Mouse (Mus musculus) myocyte (in vitro differentiated cells): Measurements from ENCODE around the gene Abca13. TPM values are rescaled to one million over a fixed set of nuclear protein-coding genes. Genes with fewer than 3 reads are reported as not detected.
"Not testable (repeated sequence)": the region's sequence is repeated elsewhere in the genome, so short reads cannot be mapped to it uniquely, and the experiment has no call there.

Source experiments
- H3K27me3 ChIP-seq: one replicate; pipeline ENCODE4 v1.6.1; 2011; ENCODE audit not compliant: control insufficient read depth, insufficient read depth, insufficient read length
- H3K36me3 ChIP-seq: one replicate; pipeline ENCODE4 v1.6.1; 2011; ENCODE audit not compliant: control insufficient read depth, insufficient read depth
- H3K4me2 ChIP-seq: one replicate; pipeline ENCODE4 v1.6.1; 2011; ENCODE audit warnings: low read depth, control low read depth
- H3K4me3 ChIP-seq: one replicate; pipeline ENCODE4 v1.5.1; 2011; ENCODE audit warnings: mild to moderate bottlenecking, control low read depth, moderate library complexity
- H3K79me2 ChIP-seq: one replicate; pipeline ENCODE4 v1.6.1; 2011; ENCODE audit not compliant: control insufficient read depth, insufficient read depth
- H3ac ChIP-seq: one replicate; pipeline ENCODE4 v1.6.1; 2011; ENCODE audit not compliant: control insufficient read depth, insufficient read length
- CEBPB ChIP-seq: IDR thresholded peaks from 2 replicates; pipeline ENCODE4 v1.6.1; 2011; ENCODE audit warnings: mild to moderate bottlenecking, moderate library complexity; ENCODE audit not compliant: poor library complexity, insufficient read depth, severe bottlenecking
- E2F4 ChIP-seq: IDR thresholded peaks from one replicate; pipeline ENCODE4 v1.6.1; 2011; ENCODE audit warnings: mild to moderate bottlenecking, control low read depth, moderate library complexity; ENCODE audit not compliant: insufficient read depth
- MAX ChIP-seq: IDR thresholded peaks from one replicate; pipeline ENCODE4 v1.6.1; 2011; ENCODE audit warnings: low read depth, mild to moderate bottlenecking, control low read depth
- MYOD1 ChIP-seq, 3 experiments: IDR thresholded peaks; one replicate each; pipeline ENCODE4 v1.6.1; 2011; ENCODE audit warnings: control low read depth in 2 of 3, low read depth in 2 of 3, mild to moderate bottlenecking in 2 of 3, moderate library complexity in 1 of 3; ENCODE audit not compliant: insufficient read length in 2 of 3, control insufficient read depth in 1 of 3
- MYOG ChIP-seq, 3 experiments: IDR thresholded peaks; one replicate each; pipeline ENCODE4 v1.6.1; 2011; ENCODE audit warnings: control low read depth in 2 of 3, low read depth in 2 of 3, mild to moderate bottlenecking in 2 of 3; ENCODE audit not compliant: insufficient read length in 2 of 3, control insufficient read depth in 1 of 3, insufficient read depth in 1 of 3
- POLR2A ChIP-seq: IDR thresholded peaks from one replicate; pipeline ENCODE4 v1.6.1; 2011; ENCODE audit warnings: low read depth, mild to moderate bottlenecking, control low read depth, moderate library complexity; ENCODE audit not compliant: insufficient read length
- POLR2AphosphoS2 ChIP-seq: IDR thresholded peaks from one replicate; pipeline ENCODE4 v1.6.1; 2011; ENCODE audit warnings: low read depth, control low read depth; ENCODE audit not compliant: insufficient read length
- REST ChIP-seq: IDR thresholded peaks from one replicate; pipeline ENCODE4 v1.6.1; 2011; ENCODE audit warnings: mild to moderate bottlenecking, control low read depth, moderate library complexity; ENCODE audit not compliant: insufficient read depth, insufficient read length
- SRF ChIP-seq: IDR thresholded peaks from one replicate; pipeline ENCODE4 v1.6.1; 2011; ENCODE audit warnings: low read depth; ENCODE audit not compliant: control insufficient read depth, insufficient read length
- TCF12 ChIP-seq: IDR thresholded peaks from one replicate; pipeline ENCODE4 v1.6.1; 2011; ENCODE audit warnings: mild to moderate bottlenecking, control low read depth; ENCODE audit not compliant: poor library complexity, insufficient read depth, severe bottlenecking
- TCF3 ChIP-seq: IDR thresholded peaks from one replicate; pipeline ENCODE4 v1.6.1; 2011; ENCODE audit warnings: low read depth, control low read depth; ENCODE audit not compliant: insufficient read length
- USF1 ChIP-seq: IDR thresholded peaks from one replicate; pipeline ENCODE4 v1.6.1; 2011; ENCODE audit warnings: low read depth, mild to moderate bottlenecking, control low read depth, moderate library complexity
- polyA plus RNA-seq: library from polyadenylated mRNA; unstranded; fragments of >200 nt; fragmentation: generic; extraction: Trizol; gene quantifications from one replicate; pipeline ENCODE4 v1.2.1, GENCODE M21; 2012; ENCODE audit warnings: missing spikeins

The Abca13 gene
- polyA plus RNA-seq, 1 experiment = 0.05 TPM

DNA sequence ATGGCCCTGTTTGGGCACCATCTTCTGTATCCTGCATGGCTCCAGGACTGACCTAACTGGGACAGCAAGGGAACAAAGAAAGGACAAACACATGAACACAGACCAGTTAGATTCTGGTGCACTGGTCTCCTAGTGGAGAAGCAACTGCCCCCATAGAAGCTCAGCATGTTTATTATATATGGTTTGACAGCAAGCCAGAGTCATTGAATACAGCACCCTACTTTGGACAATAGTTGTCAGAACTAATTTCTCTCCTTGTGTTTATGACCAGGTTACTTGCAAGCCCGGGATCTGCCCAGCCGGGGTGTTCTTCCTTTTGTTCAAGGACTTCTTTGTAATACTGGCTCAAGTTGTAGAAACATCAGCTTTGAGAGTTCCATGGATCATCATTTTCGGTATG lies 28.8 kb downstream of the Abca13 start:
- Histone ChIP-seq H3K27me3 (no peaks in the 10 kb centered on the region), H3ac (no peak overlapping the region), H3K79me2 (no peaks in the 10 kb centered on the region), H3K4me3 (no peak overlapping the region), H3K36me3 (no peaks in the 10 kb centered on the region), H3K4me2 (no peak overlapping the region)
- TF ChIP-seq MAX (no peak), POLR2A (no peak), USF1 (no peak), SRF (no peak), TCF3 (no peak), MYOG (IDR thresholded peaks at IDR 0.05; ENCODE audit: control insufficient read depth in 1 of 3, insufficient read depth in 1 of 3, insufficient read length in 2 of 3, low read depth in 2 of 3) (no peak), REST (no peak), TCF12 (no peak), CEBPB (no peak), MYOD1 (IDR thresholded peaks at IDR 0.05; ENCODE audit: control insufficient read depth in 1 of 3, insufficient read length in 2 of 3, low read depth in 2 of 3) (no peak), E2F4 (no peak), POLR2AphosphoS2 (no peak)

DNA sequence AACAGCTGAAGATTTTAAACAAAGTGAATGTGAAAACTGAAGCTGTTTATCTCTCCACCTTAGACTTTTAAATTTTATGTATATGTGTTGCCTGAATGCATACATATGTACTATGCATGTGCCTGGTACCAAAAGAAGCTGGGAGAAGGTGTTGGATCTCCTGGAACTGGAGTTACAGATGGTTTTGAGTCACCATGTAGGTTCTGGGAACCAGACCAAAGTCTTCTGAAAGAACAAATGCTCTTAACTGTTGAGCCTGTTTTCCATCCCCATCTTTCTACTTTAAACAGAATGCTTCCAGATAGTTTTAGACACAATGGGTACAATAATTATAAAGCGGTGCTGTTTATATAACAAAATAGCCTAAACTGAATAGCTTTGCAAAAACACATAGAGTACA lies 29.9 kb downstream of the Abca13 start:
- Histone ChIP-seq H3K27me3 (no peaks in the 10 kb centered on the region), H3K4me2 (no peak overlapping the region), H3ac (no peak overlapping the region), H3K4me3 (no peak overlapping the region), H3K79me2 (no peaks in the 10 kb centered on the region), H3K36me3 (no peaks in the 10 kb centered on the region)
- TF ChIP-seq POLR2A = no peak
- no peak for TF ChIP-seq TCF3
- no peak for TF ChIP-seq MYOD1 (IDR thresholded peaks at IDR 0.05; ENCODE audit: control insufficient read depth in 1 of 3, insufficient read length in 2 of 3, low read depth in 2 of 3)
- no peak for TF ChIP-seq TCF12
- no peak for TF ChIP-seq E2F4
- no peak for TF ChIP-seq USF1
- no peak for TF ChIP-seq POLR2AphosphoS2
- no peak for TF ChIP-seq REST
- no peak for TF ChIP-seq SRF
- no peak for TF ChIP-seq MAX
- TF ChIP-seq CEBPB = no peak
- TF ChIP-seq MYOG (IDR thresholded peaks at IDR 0.05; ENCODE audit: control insufficient read depth in 1 of 3, insufficient read depth in 1 of 3, insufficient read length in 2 of 3, low read depth in 2 of 3) = no peak

DNA sequence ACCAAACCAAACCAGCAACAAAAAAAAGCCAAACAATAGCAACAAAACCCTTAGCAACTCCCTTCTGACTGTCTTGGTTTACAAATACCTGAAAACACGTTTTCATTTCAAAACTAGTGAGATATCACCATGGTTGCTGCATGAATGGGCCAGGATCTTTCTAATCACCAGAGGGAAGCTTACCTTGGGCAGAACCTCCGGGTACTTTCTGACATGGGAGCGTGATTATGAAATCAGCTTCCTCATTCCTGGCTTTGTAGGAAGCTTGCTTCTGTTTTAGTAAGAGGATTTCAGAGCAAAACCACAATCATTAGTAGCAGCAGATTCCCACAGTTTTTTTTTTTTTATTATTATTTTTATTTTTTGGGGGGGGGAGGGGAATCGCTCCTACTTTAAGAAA lies 34.7 kb downstream of the Abca13 start:
- H3K79me2 ChIP-seq = no peaks in the 10 kb centered on the region
- no peaks in the 10 kb centered on the region for H3K36me3 ChIP-seq
- no peak for TF ChIP-seq REST
- TF ChIP-seq POLR2AphosphoS2 = no peak
- no peak for TF ChIP-seq E2F4
- TF ChIP-seq TCF12 = no peak
- TF ChIP-seq USF1 = no peak
- TF ChIP-seq CEBPB = no peak
- no peak for TF ChIP-seq POLR2A
- TF ChIP-seq TCF3 = no peak
- no peak for TF ChIP-seq SRF
- no peak for TF ChIP-seq MYOD1 (IDR thresholded peaks at IDR 0.05; ENCODE audit: control insufficient read depth in 1 of 3, insufficient read length in 2 of 3, low read depth in 2 of 3)
- no peak for TF ChIP-seq MYOG (IDR thresholded peaks at IDR 0.05; ENCODE audit: control insufficient read depth in 1 of 3, insufficient read depth in 1 of 3, insufficient read length in 2 of 3, low read depth in 2 of 3)
- no peak for TF ChIP-seq MAX
- no peak overlapping the region for H3ac ChIP-seq
- no peak overlapping the region for H3K4me2 ChIP-seq
- no peak overlapping the region for H3K4me3 ChIP-seq
- no peaks in the 10 kb centered on the region for H3K27me3 ChIP-seq

DNA sequence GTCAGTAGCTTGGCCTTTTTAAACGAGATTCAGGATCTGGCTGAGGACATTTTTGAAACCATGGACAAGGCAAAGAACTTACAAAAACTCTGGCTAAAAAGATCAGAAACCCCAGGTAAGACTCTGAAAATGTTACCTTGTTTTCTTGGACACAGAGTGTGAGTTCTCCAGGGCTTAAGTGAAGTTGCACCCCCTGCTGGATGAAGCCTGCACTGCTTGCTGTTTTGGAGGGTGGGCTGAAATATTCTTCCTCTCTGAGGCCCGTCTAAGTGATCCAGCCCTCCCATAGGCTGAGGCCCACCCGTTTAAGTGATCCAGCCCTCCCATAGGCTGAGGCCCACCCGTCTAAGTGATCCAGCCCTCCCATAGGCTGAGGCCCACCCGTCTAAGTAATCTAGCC lies 57.9 kb downstream of the Abca13 start:
- H3K4me3 ChIP-seq, H3ac ChIP-seq, H3K36me3 ChIP-seq, H3K4me2 ChIP-seq, H3K79me2 ChIP-seq, H3K27me3 ChIP-seq: not testable (repeated sequence)

DNA sequence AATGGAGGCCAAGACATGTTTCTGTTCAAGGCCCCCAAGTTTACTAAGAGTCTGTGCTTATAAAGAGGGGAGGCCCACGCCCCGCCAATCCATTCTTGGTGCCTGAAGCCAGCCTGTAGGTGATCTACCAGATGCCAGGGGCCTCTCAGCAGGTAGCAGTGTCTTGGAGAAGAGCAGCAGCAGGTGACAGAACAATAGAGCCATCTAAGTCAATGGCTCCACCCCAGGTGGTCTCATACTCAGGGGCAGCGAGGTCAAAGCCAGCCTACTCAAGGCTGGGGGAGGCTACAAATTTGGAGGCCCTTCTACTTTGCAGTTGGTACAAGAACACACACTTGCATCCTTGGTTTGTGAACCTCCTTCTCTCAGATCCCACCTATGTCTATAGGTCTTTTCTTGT lies 71.3 kb downstream of the Abca13 start:
- not testable (repeated sequence) for H3K27me3 ChIP-seq, H3K4me3 ChIP-seq, H3ac ChIP-seq, H3K4me2 ChIP-seq, H3K36me3 ChIP-seq, H3K79me2 ChIP-seq
